Mouse (Mus musculus): ENCODE measurements around the gene Sec61a1.
A peak's percentile ranks its signal among the peaks of the same experiment; 100 is the strongest.

The Sec61a1 gene

DNA sequence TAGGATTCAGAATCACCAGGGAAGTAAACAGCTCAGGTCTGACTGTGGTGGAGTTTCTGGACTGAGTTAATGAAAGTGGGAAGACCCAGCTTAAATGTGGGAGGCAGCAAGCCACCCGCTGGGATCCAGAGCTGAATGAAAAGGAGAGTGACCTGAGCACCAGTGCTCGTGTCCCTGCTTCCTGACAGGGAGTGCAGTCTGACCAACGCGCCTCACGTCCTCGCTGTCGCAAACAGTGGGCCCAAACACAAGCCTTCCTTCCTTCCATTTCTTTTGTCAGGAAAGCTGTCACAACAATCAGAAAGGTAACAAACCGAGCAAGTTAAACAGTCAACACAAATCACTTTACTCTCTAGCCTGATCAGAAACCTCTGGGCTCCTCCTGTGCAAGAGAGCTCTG lies 2.7 kb downstream of the Sec61a1 start:
- no peak for DNase-seq

DNA sequence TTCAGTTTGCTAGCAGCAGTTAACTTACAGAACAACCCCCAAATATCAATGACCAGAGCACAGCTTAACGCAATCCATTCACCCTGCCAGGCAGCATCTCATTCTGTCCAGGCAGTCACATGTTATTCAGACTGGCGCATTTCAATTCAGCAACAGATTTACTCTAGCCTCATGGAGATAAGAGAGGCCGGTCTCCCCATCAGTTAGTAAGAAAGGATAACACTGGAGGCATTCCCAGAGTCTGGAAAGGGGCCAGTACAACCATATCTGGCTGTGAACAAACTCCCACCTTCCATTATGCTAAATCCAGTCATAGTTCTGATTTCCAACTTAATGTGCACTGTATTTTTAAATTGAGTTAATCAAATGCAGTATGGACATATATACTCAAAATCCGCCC lies 4.2 kb downstream of the Sec61a1 start:
- DNase-seq: no peak

- no peak for DNase-seq
Observed at GRCm38 (mm10) chr6:88513984-88514383, 4.7 kb downstream of the Sec61a1 start.

GRCm38 (mm10) chr6:88503044-88503443 lies 15.7 kb downstream of the Sec61a1 start:
- no peak for DNase-seq

DNA sequence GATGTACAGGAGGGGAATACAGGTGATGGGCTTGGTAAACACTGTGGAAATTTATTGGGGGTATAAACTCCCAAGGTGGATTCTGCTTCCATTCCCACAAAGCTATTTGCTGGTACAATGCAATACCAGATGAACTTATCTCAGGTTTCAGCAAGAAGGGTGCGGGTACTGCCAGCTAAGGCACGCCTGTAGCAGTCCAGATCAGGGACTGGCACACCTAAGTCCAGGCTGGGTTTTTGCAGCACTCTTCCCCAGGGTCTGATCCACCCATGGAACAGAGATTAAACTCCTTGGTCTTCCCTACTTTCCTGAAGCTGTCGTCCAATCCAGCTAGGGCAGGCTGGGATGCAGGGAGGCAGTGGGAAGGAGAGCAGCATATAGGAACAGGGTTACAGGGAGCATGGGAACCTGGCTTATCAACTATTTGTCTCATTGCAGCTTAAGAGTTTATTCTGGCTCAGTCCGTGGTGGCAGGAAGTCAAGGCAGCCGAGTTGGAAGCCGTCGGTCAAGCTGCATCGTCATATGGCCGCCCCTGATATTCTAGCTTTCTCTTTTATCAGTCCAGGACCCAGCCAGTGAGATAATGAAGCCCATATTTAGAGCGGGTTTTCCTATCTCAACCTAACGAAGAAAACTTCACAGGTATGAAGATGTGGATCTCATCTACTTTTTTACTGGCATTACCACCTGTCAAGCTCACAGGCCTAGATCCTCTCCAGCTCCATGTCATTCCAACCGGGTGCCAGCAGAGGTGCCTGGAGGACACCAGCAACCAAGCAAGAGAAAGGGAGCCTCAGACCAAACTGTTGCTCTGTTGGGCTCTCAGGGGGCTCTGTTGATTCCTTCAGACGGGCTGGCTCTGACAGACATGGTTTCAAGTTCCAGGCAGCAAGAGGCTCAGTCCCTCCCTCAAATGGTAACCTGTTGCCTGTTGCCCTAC lies 16.4 kb downstream of the Sec61a1 start:
- no peak for DNase-seq

- DNase-seq: no peak
Observed at GRCm38 (mm10) chr6:88500405-88500767, 18.3 kb downstream of the Sec61a1 start.

DNA sequence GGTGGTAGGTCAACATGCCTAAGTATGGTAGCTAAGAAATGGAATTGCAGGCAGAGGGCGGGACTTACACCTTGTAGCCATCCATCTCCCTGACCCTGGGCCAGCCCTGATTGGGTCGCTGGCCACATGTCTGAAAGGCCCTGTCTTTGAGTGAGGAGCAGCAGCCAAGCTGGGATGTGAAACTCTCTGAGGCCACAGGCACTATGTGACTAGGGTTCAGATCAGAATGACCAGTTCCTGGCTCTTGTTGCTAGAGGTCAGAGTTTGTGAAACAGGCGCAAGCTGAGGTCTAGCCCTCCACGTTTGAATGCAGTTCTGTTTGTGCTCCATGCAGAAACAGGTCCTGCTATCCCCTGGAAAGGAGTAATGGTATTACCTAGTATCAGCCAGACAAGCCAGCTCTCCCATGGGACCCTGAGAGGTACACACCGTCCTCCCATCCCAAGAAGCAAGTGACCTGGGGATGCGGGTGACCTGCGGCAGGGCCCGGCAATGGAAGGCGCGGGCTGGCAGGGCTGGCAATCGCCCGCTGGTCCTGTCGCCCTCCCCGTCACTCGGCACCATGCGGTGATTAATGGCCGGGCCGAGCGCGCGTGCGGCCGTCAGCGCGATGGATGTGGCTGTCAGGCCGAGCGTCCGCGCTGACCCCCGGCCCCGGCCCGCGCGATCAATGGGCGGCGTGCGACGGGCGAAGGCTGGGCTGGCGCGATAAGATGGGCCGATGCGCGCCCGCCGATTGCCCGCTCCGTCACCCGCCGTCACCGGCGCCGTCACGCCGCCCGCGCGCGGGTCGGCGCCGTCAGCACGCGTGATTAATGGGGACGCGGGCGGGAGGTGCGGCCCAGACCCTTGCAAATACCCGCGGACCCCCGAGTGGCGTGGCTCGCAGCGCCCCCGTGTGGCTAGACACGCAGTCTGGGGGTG lies 19.0 kb downstream of the Sec61a1 start:
- peak; percentile 57 for DNase-seq

- DNase-seq: no peak
Observed at GRCm38 (mm10) chr6:88493712-88494111, 25.0 kb downstream of the Sec61a1 start.

DNA sequence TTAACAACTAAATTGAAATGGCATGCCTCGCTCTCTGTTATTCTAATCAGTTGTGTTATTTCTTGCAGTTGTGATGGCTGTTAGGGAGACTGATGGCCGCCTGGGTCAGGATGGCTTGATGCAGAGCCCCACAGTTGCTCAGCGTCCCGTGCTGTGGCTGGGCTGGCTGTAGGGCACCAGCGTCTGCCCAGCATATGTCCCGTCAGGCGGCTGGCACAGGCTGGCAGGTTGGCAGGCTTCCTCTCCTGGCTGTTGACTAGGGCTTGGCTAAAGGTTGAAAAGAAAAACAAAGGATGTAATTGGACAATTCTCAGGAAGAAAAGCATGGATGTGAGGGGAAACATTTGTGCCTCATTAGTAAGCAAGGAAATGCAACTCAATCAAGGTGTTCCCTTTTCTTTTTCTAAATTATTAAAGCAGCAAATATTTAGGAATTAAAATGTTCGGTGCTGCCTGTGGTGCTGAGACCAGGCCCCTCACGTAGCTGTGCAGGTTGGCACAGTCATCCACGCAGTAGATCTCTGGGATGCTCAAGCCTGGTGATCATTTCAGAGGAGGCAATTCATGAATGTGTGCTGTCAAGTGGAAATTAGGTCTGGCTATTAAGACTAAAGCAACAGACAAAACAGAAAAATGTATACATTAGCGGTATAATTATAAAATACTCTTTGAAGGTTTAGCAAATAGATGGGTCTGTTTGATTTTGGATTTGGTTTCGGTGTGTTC lies 27.9 kb downstream of the Sec61a1 start:
- DNase-seq: no peak

DNA sequence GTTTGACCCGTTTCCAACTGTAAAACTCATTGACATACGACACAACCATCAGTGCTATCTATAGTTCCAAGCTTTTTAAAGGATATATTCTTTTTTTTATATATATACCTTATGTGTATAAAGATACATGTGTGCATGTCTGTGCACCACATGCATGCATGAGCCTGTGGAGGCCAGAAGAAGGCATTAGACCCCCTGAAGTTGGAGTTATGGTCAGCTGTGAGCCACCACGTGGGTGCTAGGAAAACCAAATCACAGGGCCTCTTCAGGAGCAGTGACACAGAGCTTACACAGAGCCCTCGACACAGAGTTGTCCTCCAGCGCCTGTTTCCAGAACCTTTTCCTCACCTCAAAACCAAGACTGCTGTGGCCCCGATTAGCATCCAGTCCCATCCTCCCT lies 28.9 kb downstream of the Sec61a1 start:
- DNase-seq: no peak

GRCm38 (mm10) chr6:88489026-88489425 lies 29.7 kb downstream of the Sec61a1 start:
- no peak for DNase-seq

DNA sequence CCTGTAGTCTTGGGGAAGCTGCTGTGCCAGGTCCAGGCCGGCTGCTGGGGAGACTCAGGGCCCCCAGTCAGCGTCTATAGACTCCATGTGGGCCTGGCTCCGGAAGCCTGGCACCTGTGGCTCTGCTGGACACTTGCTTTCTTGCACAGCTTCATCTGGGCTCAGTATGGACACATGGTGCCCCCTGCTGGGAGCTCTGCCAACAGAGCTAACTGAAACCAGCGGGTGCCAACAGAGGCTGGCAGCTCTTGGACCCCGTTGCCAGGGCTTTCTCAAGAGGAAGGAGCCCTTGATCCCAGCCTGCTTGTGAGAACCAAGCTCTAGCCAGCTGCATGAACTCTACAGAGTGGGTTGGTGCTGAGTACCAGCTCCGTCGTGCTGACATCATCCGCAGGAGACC lies 31.8 kb downstream of the Sec61a1 start:
- DNase-seq: peak; percentile 78

- peak; percentile 81 for DNase-seq
Observed at GRCm38 (mm10) chr6:88485378-88485777, 33.3 kb downstream of the Sec61a1 start.

DNA sequence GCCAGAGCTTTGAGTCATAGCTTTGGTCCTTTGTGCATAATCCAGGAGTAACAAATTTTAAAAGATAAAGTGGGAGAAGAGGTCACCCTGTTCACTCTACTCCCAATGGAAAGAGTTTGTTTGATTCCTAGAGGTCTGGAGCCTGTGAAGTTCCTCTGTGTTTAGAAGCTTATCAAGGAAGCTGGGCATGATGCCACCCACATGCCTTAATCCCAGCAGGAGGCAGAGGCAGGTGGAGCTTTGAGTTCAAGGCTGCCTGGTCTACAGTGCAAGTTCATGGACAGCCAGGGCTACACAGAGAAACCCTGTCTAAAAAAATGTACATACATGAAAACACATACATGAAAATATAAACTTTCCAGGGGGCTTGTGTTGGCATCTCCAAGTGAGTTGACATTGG lies 34.8 kb downstream of the Sec61a1 start:
- peak; percentile 43 for DNase-seq

DNA sequence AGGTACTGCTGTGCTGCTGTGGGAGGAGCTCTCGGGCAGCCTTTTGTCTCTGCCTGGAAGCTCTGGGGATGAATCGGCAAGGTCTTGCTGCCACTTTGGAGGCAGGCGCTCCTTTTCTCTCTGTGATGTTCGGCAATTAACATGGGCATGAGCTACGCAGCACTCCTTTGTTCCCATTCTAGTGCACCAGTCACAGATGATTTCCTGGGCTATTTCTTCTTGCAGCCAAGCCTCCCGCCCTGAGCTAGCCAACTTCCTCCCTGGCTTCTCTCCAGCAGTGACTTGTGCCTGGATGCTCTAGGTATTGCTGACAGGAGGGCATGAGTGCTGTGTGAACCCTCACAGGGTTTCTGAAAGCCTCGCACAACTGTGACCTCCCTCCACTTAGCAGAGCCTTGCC lies 35.6 kb downstream of the Sec61a1 start:
- DNase-seq: peak; percentile 70

DNA sequence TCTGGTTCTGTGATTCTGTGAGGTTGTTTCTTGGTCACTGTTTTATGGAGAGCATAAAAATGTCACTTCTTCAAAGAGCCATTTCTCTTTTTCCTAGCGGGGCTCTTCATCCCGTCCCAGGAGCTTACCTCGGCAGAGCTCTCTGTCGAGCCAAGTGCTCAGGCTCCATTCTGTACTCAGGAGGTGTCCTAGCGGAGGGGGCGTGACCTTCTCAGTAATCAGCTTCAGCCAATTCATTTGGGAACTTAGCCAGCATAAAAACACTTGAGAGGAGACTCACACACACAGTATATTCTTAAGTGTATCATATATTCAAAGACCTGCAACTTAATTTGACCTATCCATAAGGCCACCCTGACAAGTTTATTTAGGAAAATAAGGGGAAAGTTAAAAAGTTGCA lies 38.3 kb downstream of the Sec61a1 start:
- DNase-seq: peak; percentile 15

DNA sequence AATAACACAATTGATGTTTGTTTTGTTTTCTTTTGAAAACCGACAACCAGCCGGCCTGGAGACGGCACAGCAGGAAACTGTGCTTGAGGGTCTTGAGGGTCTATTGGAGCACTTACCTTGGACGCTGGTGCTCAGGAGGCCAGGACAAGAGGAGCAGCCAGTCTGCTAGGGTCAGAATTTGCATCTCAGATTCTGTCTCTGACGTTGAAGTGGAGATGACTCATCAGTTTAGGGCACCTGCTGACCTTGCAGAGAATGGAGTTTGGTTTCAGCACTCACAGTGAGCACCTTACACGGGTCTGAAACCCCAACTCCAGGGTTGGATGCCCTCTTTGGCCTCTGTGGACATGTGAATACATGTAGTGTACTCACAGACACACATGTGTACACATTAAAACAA lies 48.8 kb downstream of the Sec61a1 start:
- no peak for DNase-seq

DNA sequence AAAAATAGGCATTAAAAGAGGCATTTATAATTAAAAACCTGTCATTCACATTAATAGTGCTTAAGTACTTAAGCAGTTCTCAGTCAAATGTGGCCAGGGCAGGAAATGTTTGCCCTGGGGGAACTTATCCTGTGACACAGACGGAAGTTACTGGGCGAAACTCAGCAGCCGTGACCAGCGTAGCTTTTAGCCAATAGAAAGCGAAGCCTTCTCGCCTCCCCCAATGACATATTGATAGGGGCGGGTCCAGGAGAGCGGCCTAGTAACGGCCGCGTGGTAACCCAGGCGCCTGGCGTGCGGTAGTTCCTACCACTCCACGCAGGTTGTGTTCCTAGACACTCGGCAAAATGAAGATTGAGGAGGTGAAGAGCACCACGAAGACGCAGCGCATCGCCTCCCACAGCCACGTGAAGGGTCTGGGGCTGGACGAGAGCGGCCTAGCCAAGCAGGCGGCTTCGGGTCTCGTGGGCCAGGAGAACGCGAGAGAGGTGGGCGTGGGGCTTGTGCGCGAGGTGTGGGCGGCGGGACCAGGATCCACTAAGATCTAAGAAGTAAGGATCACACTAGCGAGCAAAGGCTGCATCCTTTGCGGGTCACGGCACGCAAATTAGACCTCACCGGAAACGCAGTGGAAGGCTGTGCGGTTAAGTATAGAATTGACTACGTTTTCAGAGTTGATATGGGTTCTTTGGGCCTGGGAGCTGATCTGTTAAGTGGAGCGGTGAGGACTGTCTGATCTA lies 53.4 kb downstream of the Sec61a1 start, which contains the start of gene Ruvbl1:
TSS of gene Ruvbl1 (plus strand) at position 229 of the 740 bp plus-strand sequence.
- DNase-seq: peak; percentile 96

- no peak for DNase-seq
Observed at GRCm38 (mm10) chr6:88454545-88454944, 64.2 kb downstream of the Sec61a1 start.
